Mouse (Mus musculus): ENCODE measurements at regions not wholly inside any gene's neighbourhood (a gene's known extent, or its start where the extent isn't known, plus 50 kb on each side); places are given as distances from the start of the nearest gene placed in this dataset.

GRCm38 (mm10) chr13:26554266-26554665 lies 215.7 kb downstream of the Hdgfl1 start:
- H3K27me3 ChIP-seq (replicated peaks; ENCODE audit: control insufficient read depth, insufficient read depth, low read length): no peaks in the 10 kb centered on the region
- TF ChIP-seq CTCF (IDR thresholded peaks at IDR 0.05; ENCODE audit: low read depth): no peak
- no peak overlapping the region for H3K9ac ChIP-seq (ENCODE audit: low read depth, low read length)
- H3K27ac ChIP-seq (ENCODE audit: low read depth, low read length): no peak overlapping the region
- no peaks in the 10 kb centered on the region for H3K9me3 ChIP-seq (ENCODE audit: control insufficient read depth)
- H3K4me2 ChIP-seq (replicated peaks; ENCODE audit: low read depth): no peak overlapping the region
- 57% methylated on average over 6 of the region's 6 CpGs for WGBS
- no peak overlapping the region for H3K4me3 ChIP-seq (ENCODE audit: low read depth, low read length)
- no peaks in the 10 kb centered on the region for H3K4me1 ChIP-seq (replicated peaks; ENCODE audit: control insufficient read depth, insufficient read depth, low read length)
- no peaks in the 10 kb centered on the region for H3K36me3 ChIP-seq (ENCODE audit: control insufficient read depth, insufficient read depth)
- no peak for ATAC-seq

GRCm38 (mm10) chr13:26552122-26552521 lies 217.8 kb downstream of the Hdgfl1 start:
- ATAC-seq: no peak
- TF ChIP-seq CTCF (IDR thresholded peaks at IDR 0.05; ENCODE audit: low read depth): no peak
- Histone ChIP-seq H3K4me2 (replicated peaks; ENCODE audit: low read depth) (no peak overlapping the region), H3K9me3 (ENCODE audit: control insufficient read depth) (no peaks in the 10 kb centered on the region), H3K36me3 (ENCODE audit: control insufficient read depth, insufficient read depth) (no peaks in the 10 kb centered on the region), H3K4me3 (ENCODE audit: low read depth, low read length) (no peak overlapping the region), H3K4me1 (replicated peaks; ENCODE audit: control insufficient read depth, insufficient read depth, low read length) (no peaks in the 10 kb centered on the region), H3K9ac (ENCODE audit: low read depth, low read length) (no peak overlapping the region), H3K27me3 (replicated peaks; ENCODE audit: control insufficient read depth, insufficient read depth, low read length) (no peaks in the 10 kb centered on the region), H3K27ac (ENCODE audit: low read depth, low read length) (no peak overlapping the region)
- WGBS: 75% methylated on average over 3 of the region's 3 CpGs

DNA sequence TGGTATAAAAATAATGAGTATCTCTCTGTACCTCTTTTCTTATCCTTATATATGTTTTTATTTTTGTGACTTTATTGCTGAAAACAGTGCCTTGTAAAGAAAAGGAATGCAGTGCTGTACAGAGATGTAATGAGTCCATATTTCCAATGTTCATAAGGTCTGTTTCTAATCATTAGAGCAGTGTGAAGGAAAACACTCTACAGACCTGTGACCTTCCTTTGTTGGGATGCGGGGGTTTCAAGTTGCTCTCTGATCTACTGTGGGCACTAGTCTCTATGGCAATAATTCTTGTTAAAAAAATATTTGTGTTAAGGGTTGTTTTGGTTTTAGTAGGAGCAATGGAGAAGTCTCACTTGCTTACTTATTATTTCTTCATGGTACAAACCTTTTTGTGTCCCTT lies 231.0 kb downstream of the Hdgfl1 start:
- H3K27ac ChIP-seq (ENCODE audit: low read depth, low read length): no peak overlapping the region
- no peak for TF ChIP-seq CTCF (IDR thresholded peaks at IDR 0.05; ENCODE audit: low read depth)
- H3K9me3 ChIP-seq (ENCODE audit: control insufficient read depth): no peaks in the 10 kb centered on the region
- no peaks in the 10 kb centered on the region for H3K27me3 ChIP-seq (replicated peaks; ENCODE audit: control insufficient read depth, insufficient read depth, low read length)
- WGBS: 81% methylated on average over 1 of the region's 1 CpGs
- H3K9ac ChIP-seq (ENCODE audit: low read depth, low read length): no peak overlapping the region
- H3K4me1 ChIP-seq (replicated peaks; ENCODE audit: control insufficient read depth, insufficient read depth, low read length): no peaks in the 10 kb centered on the region
- no peak for ATAC-seq
- no peaks in the 10 kb centered on the region for H3K36me3 ChIP-seq (ENCODE audit: control insufficient read depth, insufficient read depth)
- no peak overlapping the region for H3K4me3 ChIP-seq (ENCODE audit: low read depth, low read length)
- no peak overlapping the region for H3K4me2 ChIP-seq (replicated peaks; ENCODE audit: low read depth)

- Histone ChIP-seq H3K9me3 (ENCODE audit: control insufficient read depth) (no peaks in the 10 kb centered on the region), H3K4me1 (replicated peaks; ENCODE audit: control insufficient read depth, insufficient read depth, low read length) (no peaks in the 10 kb centered on the region), H3K27ac (ENCODE audit: low read depth, low read length) (no peak overlapping the region), H3K4me3 (ENCODE audit: low read depth, low read length) (no peak overlapping the region), H3K27me3 (replicated peaks; ENCODE audit: control insufficient read depth, insufficient read depth, low read length) (no peaks in the 10 kb centered on the region), H3K4me2 (replicated peaks; ENCODE audit: low read depth) (no peak overlapping the region), H3K36me3 (ENCODE audit: control insufficient read depth, insufficient read depth) (no peaks in the 10 kb centered on the region), H3K9ac (ENCODE audit: low read depth, low read length) (no peak overlapping the region)
- no peak for TF ChIP-seq CTCF (IDR thresholded peaks at IDR 0.05; ENCODE audit: low read depth)
- WGBS: 72% methylated on average over 2 of the region's 2 CpGs
- ATAC-seq: no peak
Observed at GRCm38 (mm10) chr13:26536575-26536974, 233.4 kb downstream of the Hdgfl1 start.

- ATAC-seq: no peak
- H3K9ac ChIP-seq (ENCODE audit: low read depth, low read length): no peak overlapping the region
- H3K27ac ChIP-seq (ENCODE audit: low read depth, low read length): no peak overlapping the region
- no peak overlapping the region for H3K4me2 ChIP-seq (replicated peaks; ENCODE audit: low read depth)
- no peaks in the 10 kb centered on the region for H3K4me1 ChIP-seq (replicated peaks; ENCODE audit: control insufficient read depth, insufficient read depth, low read length)
- no peaks in the 10 kb centered on the region for H3K36me3 ChIP-seq (ENCODE audit: control insufficient read depth, insufficient read depth)
- H3K4me3 ChIP-seq (ENCODE audit: low read depth, low read length): no peak overlapping the region
- no peaks in the 10 kb centered on the region for H3K27me3 ChIP-seq (replicated peaks; ENCODE audit: control insufficient read depth, insufficient read depth, low read length)
- no peak for TF ChIP-seq CTCF (IDR thresholded peaks at IDR 0.05; ENCODE audit: low read depth)
- H3K9me3 ChIP-seq (ENCODE audit: control insufficient read depth): no peaks in the 10 kb centered on the region
Observed at GRCm38 (mm10) chr13:26532761-26533160, 237.2 kb downstream of the Hdgfl1 start.

DNA sequence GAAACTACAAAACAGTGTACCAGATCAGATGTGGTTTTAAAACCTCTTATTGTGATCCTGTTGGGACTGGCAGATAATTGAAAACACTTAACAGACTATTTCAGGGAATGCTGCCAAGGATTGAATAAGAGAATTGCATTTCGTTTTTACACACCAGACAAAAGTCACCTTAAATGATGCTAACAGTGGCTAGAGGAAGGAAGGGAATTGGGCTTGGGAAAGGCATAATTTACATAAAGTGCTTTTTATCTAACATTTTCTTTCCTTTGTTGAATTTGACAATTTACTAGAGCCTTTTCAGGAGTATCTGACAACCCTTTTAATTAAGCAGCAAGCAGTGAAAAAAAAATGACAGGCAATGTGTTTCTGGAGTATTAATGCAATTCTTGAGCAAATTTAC lies 250.9 kb downstream of the Hdgfl1 start:
- Histone ChIP-seq H3K4me3 (ENCODE audit: low read depth, low read length) (no peak overlapping the region), H3K9ac (ENCODE audit: low read depth, low read length) (no peak overlapping the region), H3K27ac (ENCODE audit: low read depth, low read length) (no peak overlapping the region), H3K36me3 (ENCODE audit: control insufficient read depth, insufficient read depth) (no peaks in the 10 kb centered on the region), H3K27me3 (replicated peaks; ENCODE audit: control insufficient read depth, insufficient read depth, low read length) (no peaks in the 10 kb centered on the region), H3K4me2 (replicated peaks; ENCODE audit: low read depth) (no peak overlapping the region), H3K9me3 (ENCODE audit: control insufficient read depth) (no peaks in the 10 kb centered on the region), H3K4me1 (replicated peaks; ENCODE audit: control insufficient read depth, insufficient read depth, low read length) (no peaks in the 10 kb centered on the region)
- TF ChIP-seq CTCF (IDR thresholded peaks at IDR 0.05; ENCODE audit: low read depth): no peak
- 46% methylated on average over 1 of the region's 1 CpGs for WGBS
- no peak for ATAC-seq

DNA sequence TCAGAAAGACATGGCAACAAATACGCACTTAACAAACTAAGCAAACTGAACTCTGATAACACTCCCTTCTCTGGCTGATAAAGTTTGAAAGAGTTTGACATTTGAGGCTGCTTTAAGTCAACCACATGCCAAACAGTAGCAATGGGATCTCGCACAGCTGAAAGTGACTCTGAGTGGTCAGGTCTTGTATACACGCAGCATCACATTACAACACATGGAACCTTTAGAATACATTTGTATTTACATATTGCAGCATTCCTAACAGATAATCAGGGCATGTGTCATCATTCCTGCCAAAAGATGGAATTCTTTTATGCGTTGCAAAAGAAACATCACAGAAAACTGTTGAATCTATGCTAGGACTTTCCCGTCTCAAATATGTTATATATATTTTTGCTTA lies 251.5 kb downstream of the Hdgfl1 start:
- Histone ChIP-seq H3K36me3 (ENCODE audit: control insufficient read depth, insufficient read depth) (no peaks in the 10 kb centered on the region), H3K4me2 (replicated peaks; ENCODE audit: low read depth) (no peak overlapping the region), H3K4me1 (replicated peaks; ENCODE audit: control insufficient read depth, insufficient read depth, low read length) (no peaks in the 10 kb centered on the region), H3K4me3 (ENCODE audit: low read depth, low read length) (no peak overlapping the region), H3K9me3 (ENCODE audit: control insufficient read depth) (no peaks in the 10 kb centered on the region), H3K27ac (ENCODE audit: low read depth, low read length) (no peak overlapping the region), H3K27me3 (replicated peaks; ENCODE audit: control insufficient read depth, insufficient read depth, low read length) (no peaks in the 10 kb centered on the region), H3K9ac (ENCODE audit: low read depth, low read length) (no peak overlapping the region)
- ATAC-seq: no peak
- 41% methylated on average over 5 of the region's 5 CpGs for WGBS
- no peak for TF ChIP-seq CTCF (IDR thresholded peaks at IDR 0.05; ENCODE audit: low read depth)
